Mouse (Mus musculus) hindlimb bud, embryonic 11.5 days (tissue): ENCODE results near the gene Adam15.
A peak's percentile ranks its signal among the peaks of the same experiment; 100 is the strongest.

Source experiments
- DNase-seq: peaks from one replicate; pipeline ENCODE4 v3.0.0-alpha.2; 2012; ENCODE audit warnings: low read depth, low spot score; ENCODE audit errors: extremely low spot score

The Adam15 gene

GRCm38 (mm10) chr3:89327371-89327870 lies 22.4 kb downstream of the Adam15 start:
- no peak for DNase-seq

GRCm38 (mm10) chr3:89325882-89326281 lies 23.9 kb downstream of the Adam15 start:
- DNase-seq, result no peak

GRCm38 (mm10) chr3:89322514-89323165 lies 27.2 kb downstream of the Adam15 start, which contains the start of gene Efna3:
Gene Efna3 (minus strand): TSS chr3:89322965.
- DNase-seq, result no peak

GRCm38 (mm10) chr3:89322131-89322500 lies 27.7 kb downstream of the Adam15 start:
- no peak for DNase-seq

GRCm38 (mm10) chr3:89321183-89322130 lies 28.3 kb downstream of the Adam15 start:
- no peak for DNase-seq

- no peak for DNase-seq
Measured at GRCm38 (mm10) chr3:89320581-89321182, 29.1 kb downstream of the Adam15 start.

GRCm38 (mm10) chr3:89319591-89320350 lies 30.0 kb downstream of the Adam15 start:
- DNase-seq, result no peak

- DNase-seq, result no peak
Measured at GRCm38 (mm10) chr3:89318971-89319590, 30.7 kb downstream of the Adam15 start.

- DNase-seq, result no peak
Measured at GRCm38 (mm10) chr3:89318316-89318715, 31.5 kb downstream of the Adam15 start.

GRCm38 (mm10) chr3:89317246-89317645 lies 32.5 kb downstream of the Adam15 start:
- DNase-seq, result no peak

GRCm38 (mm10) chr3:89316833-89317232 lies 33.0 kb downstream of the Adam15 start:
- DNase-seq, result peak; percentile 91

- no peak for DNase-seq
Measured at GRCm38 (mm10) chr3:89315930-89316831, 33.6 kb downstream of the Adam15 start.

- no peak for DNase-seq
Measured at GRCm38 (mm10) chr3:89315195-89315929, 34.4 kb downstream of the Adam15 start.

GRCm38 (mm10) chr3:89314791-89315190 lies 35.0 kb downstream of the Adam15 start:
- DNase-seq, result no peak

- DNase-seq, result no peak
Measured at GRCm38 (mm10) chr3:89314340-89314739, 35.5 kb downstream of the Adam15 start.

- DNase-seq, result no peak
Measured at GRCm38 (mm10) chr3:89308089-89308488, 41.7 kb downstream of the Adam15 start.

- DNase-seq, result no peak
Measured at GRCm38 (mm10) chr3:89305551-89306325, 44.1 kb downstream of the Adam15 start.

- no peak for DNase-seq
Measured at GRCm38 (mm10) chr3:89305105-89305504, 44.7 kb downstream of the Adam15 start.
